Mouse (Mus musculus) lung, postnatal 0 days (tissue): ENCODE measurements around the gene Cym.

ENCODE experiments used
- CTCF ChIP-seq: IDR thresholded peaks from 2 replicates; pipeline ENCODE4 v1.5.1; 2016; ENCODE audit warnings: antibody characterized with exemption, mild to moderate bottlenecking
- EP300 ChIP-seq: IDR thresholded peaks from 2 replicates; pipeline ENCODE4 v1.6.1; 2016; ENCODE audit warnings: antibody characterized with exemption, mild to moderate bottlenecking, control low read depth

GRCm38 (mm10) chr3:107207625-107208253 lies 13.8 kb downstream of the Cym start:
- TF ChIP-seq CTCF (no peak), EP300 (no peak)
